Mouse (Mus musculus) kidney, postnatal 0 days (tissue): ENCODE measurements around the gene Irak2. TPM values are rescaled to one million over a fixed set of nuclear protein-coding genes. Genes with fewer than 3 reads are reported as not detected.
A peak's percentile ranks its signal among the peaks of the same experiment; 100 is the strongest.
"Not testable (repeated sequence)": the region's sequence is repeated elsewhere in the genome, so short reads cannot be mapped to it uniquely, and the experiment has no call there.

ENCODE experiments used
- ATAC-seq: fragments of 200-750 bp; cut with Nextera tagmentation; replicated peaks from 2 replicates; pipeline ENCODE4 v1.8.0; 2017; ENCODE audit warnings: low read depth, moderate number of reproducible peaks, moderate TSS enrichment, moderate library complexity; ENCODE audit not compliant: low FRiP score
- DNase-seq: peaks from one replicate; pipeline ENCODE4 v3.0.0-alpha.2; 2016; ENCODE audit warnings: low spot score
- H3K27ac ChIP-seq: fragments of 300-500 bp; sonication (generic); 2 replicates; pipeline ENCODE4 v1.5.1; 2014; ENCODE audit warnings: mild to moderate bottlenecking
- H3K27me3 ChIP-seq: fragments of 300-500 bp; sonication (generic); 2 replicates; pipeline ENCODE4 v1.6.1; 2014; ENCODE audit warnings: low read length, mixed read lengths; ENCODE audit not compliant: insufficient read depth
- H3K36me3 ChIP-seq: fragments of 300-500 bp; sonication (generic); 2 replicates; pipeline ENCODE4 v1.6.1; 2014; ENCODE audit warnings: low read length, mixed read lengths; ENCODE audit not compliant: insufficient read depth
- H3K4me1 ChIP-seq: fragments of 300-500 bp; sonication (generic); replicated peaks from 2 replicates; pipeline ENCODE4 v1.6.1; 2014; ENCODE audit warnings: antibody characterized with exemption, low read length, mixed read lengths; ENCODE audit not compliant: insufficient read depth
- H3K4me2 ChIP-seq: fragments of 300-500 bp; sonication (generic); 2 replicates; pipeline ENCODE4 v1.6.1; 2014; ENCODE audit warnings: mild to moderate bottlenecking, low read length, moderate library complexity, mixed read lengths
- H3K4me3 ChIP-seq: fragments of 300-500 bp; sonication (generic); replicated peaks from 2 replicates; pipeline ENCODE4 v1.5.1; 2014; ENCODE audit warnings: low read depth, low read length
- H3K9ac ChIP-seq: fragments of 300-500 bp; sonication (generic); 2 replicates; pipeline ENCODE4 v1.6.1; 2014; ENCODE audit warnings: low read depth, low read length
- H3K9me3 ChIP-seq: fragments of 300-500 bp; sonication (generic); replicated peaks from 2 replicates; pipeline ENCODE4 v1.6.1; 2016; ENCODE audit warnings: low read length, inconsistent platforms, mixed read lengths
- CTCF ChIP-seq: IDR thresholded peaks from 2 replicates; pipeline ENCODE4 v1.5.1; 2016; ENCODE audit warnings: antibody characterized with exemption, low read depth, mild to moderate bottlenecking, moderate library complexity
- WGBS: fragments of 180-500 bp; shearing (Covaris S2); extraction: QIAGEN DNeasy Blood & Tissue Kit; methylation state at CpG from one replicate; pipeline ENCODE4 v1.1.7; 2014; 5-methylcytosine and 5-hydroxymethylcytosine counted together
- polyA plus RNA-seq: library from polyadenylated mRNA; unstranded; fragments of >200 nt; fragmentation: Nextera tagmentation; extraction: Ambion mirVana; gene quantifications from 2 replicates; pipeline ENCODE4 v1.2.1, GENCODE M21; 2015

Gene Irak2
- polyA plus RNA-seq, 1 experiment from 2014 or later, result 5.3 TPM

DNA sequence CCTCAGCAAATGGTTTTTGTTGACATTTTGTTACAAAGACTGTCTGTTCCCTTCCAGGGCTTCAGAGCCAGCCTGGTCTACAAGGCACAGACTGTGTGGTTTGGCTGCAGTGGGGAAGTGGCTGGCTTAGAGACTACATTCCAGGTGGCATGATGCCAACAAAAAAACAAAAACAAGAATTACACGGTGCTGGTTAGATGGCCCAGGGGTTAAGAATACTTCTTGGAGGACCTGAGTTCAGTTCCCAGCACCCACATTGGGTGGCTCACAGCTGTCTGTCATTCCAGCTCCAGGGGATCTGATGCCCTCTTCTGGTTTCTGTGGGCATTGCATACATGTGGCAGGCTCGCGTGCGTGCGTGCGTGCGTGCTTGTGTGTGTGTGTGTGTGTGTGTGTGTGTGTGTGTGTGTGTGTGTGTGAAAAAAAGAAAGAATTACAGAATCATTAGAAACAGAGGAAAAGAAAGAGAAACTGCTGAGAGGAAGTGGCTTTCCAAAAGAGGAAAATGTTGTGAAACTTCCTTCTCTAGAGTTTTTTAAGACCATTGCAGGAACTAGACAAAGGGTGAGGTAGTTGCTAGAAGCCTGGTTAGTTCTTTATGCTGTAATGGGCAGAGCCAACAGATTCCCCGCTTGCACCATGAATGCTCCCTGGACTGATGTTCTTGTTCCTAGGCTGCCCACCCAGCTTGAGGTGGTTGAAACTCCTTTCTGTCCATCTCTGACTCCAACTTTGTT is 24.9 kb downstream of the Irak2 start:
- Histone ChIP-seq H3K4me2 (no peak overlapping the region), H3K9ac (no peak overlapping the region), H3K4me1 (peaks cover 24% of the 10 kb centered on the region), H3K36me3 (no peaks in the 10 kb centered on the region), H3K9me3 (no peaks in the 10 kb centered on the region), H3K27ac (no peak overlapping the region), H3K27me3 (no peaks in the 10 kb centered on the region), H3K4me3 (no peak overlapping the region)
- DNase-seq (no peak), ATAC-seq (no peak)
- WGBS, result 92% methylated on average over 8 of the region's 8 CpGs
- TF ChIP-seq CTCF, result peak; percentile 20; the same call in 1 of the 2 replicates

- Histone ChIP-seq H3K4me3 (no peak overlapping the region), H3K4me2 (no peak overlapping the region), H3K27ac (no peak overlapping the region), H3K36me3 (no peaks in the 10 kb centered on the region), H3K9me3 (no peaks in the 10 kb centered on the region), H3K4me1 (peaks cover 30% of the 10 kb centered on the region), H3K27me3 (no peaks in the 10 kb centered on the region), H3K9ac (no peak overlapping the region)
- DNase-seq (no peak), ATAC-seq (no peak)
- TF ChIP-seq CTCF, result no peak
- 85% methylated on average over 7 of the region's 7 CpGs for WGBS
Measured at GRCm38 (mm10) chr6:113664305-113664704, 26.0 kb downstream of the Irak2 start.

DNA sequence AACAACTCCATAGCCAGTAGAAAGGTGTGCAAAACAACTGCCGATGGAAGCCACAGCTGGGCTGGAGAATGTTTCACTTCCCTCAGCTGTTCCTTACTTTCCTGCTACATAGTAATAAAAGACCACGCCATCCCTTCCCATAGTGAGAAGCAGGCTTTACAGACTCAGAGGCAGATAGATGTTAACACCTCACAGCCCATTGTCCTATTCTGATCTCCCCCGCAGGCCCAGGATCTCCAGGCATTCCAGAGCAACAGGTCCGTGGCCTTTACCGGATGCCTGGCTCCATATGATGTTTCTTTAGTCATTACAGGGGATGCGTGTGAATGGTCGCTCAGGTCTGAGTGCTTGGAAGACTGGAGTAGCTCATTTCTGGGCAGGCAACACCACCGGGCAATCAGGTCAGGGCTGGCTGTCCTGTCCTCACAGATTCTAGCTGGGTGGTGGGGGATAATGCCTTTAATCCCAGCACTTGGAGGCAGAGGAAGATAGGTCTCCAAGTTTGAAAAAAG is 29.4 kb downstream of the Irak2 start:
- Histone ChIP-seq H3K36me3 (no peaks in the 10 kb centered on the region), H3K27ac (0 out of 2 replicates have a peak overlapping the region, but pooled peaks have one; percentile 2), H3K4me2 (no peak overlapping the region), H3K9me3 (no peaks in the 10 kb centered on the region), H3K4me3 (no peak overlapping the region), H3K9ac (no peak overlapping the region), H3K27me3 (no peaks in the 10 kb centered on the region), H3K4me1 (peaks cover 8% of the 10 kb centered on the region; the same call in 1 of the 2 replicates)
- no peak for TF ChIP-seq CTCF
- DNase-seq (no peak), ATAC-seq (no peak)
- WGBS, result 38% methylated on average over 8 of the region's 8 CpGs

GRCm38 (mm10) chr6:113668287-113669154 is 30.3 kb downstream of the Irak2 start:
- peak overlapping the region; percentile 62; the same call in 1 of the 2 replicates for H3K27ac ChIP-seq
- 26% methylated on average over 15 of the region's 15 CpGs for WGBS
- no peak overlapping the region for H3K4me3 ChIP-seq
- ATAC-seq, result peak; percentile 58; the same call in 1 of the 2 replicates
- H3K27me3 ChIP-seq, result no peaks in the 10 kb centered on the region
- no peak overlapping the region for H3K4me2 ChIP-seq
- H3K36me3 ChIP-seq, result no peaks in the 10 kb centered on the region
- no peak for TF ChIP-seq CTCF
- peak; percentile 53 for DNase-seq
- H3K9ac ChIP-seq, result no peak overlapping the region
- peaks cover 8% of the 10 kb centered on the region; the same call in 1 of the 2 replicates for H3K4me1 ChIP-seq
- H3K9me3 ChIP-seq, result no peaks in the 10 kb centered on the region

- Histone ChIP-seq H3K4me1 (peaks cover 8% of the 10 kb centered on the region; the same call in 1 of the 2 replicates), H3K9ac (no peak overlapping the region), H3K4me3 (no peak overlapping the region), H3K9me3 (no peaks in the 10 kb centered on the region), H3K27me3 (no peaks in the 10 kb centered on the region), H3K27ac (no peak overlapping the region), H3K36me3 (no peaks in the 10 kb centered on the region), H3K4me2 (no peak overlapping the region)
- TF ChIP-seq CTCF, result no peak
- no peak for DNase-seq
- no peak; the same call in 1 of the 2 replicates for ATAC-seq
- 46% methylated on average over 7 of the region's 7 CpGs for WGBS
Measured at GRCm38 (mm10) chr6:113669821-113670220, 31.6 kb downstream of the Irak2 start.

GRCm38 (mm10) chr6:113672029-113672428 is 33.8 kb downstream of the Irak2 start:
- 0 out of 2 replicates have a peak, but pooled peaks have one; percentile 15 for TF ChIP-seq CTCF
- H3K4me1 ChIP-seq, H3K4me2 ChIP-seq, H3K9me3 ChIP-seq, H3K36me3 ChIP-seq, DNase-seq, ATAC-seq, H3K4me3 ChIP-seq, H3K27me3 ChIP-seq, H3K9ac ChIP-seq, H3K27ac ChIP-seq: not testable (repeated sequence)
- WGBS, result 91% methylated on average over 1 of the region's 1 CpGs
